Mouse (Mus musculus) midbrain, embryonic 10.5 days (tissue): ENCODE measurements around the gene Hoxd8. TPM values are rescaled to one million over a fixed set of nuclear protein-coding genes. Genes with fewer than 3 reads are reported as not detected.

Experiments
- DNase-seq: peaks from one replicate; pipeline ENCODE4 v3.0.0-alpha.2; 2017; ENCODE audit warnings: low spot score
- H3K27ac ChIP-seq: fragments of 300-500 bp; sonication (generic); replicated peaks from 2 replicates; pipeline ENCODE4 v1.5.1; 2016; ENCODE audit warnings: mild to moderate bottlenecking
- H3K27me3 ChIP-seq: fragments of 300-500 bp; sonication (generic); 2 replicates; pipeline ENCODE4 v1.6.1; 2016; ENCODE audit warnings: low read depth, mild to moderate bottlenecking; ENCODE audit not compliant: poor library complexity, severe bottlenecking
- H3K36me3 ChIP-seq: fragments of 300-500 bp; sonication (generic); 2 replicates; pipeline ENCODE4 v1.6.1; 2016; ENCODE audit warnings: mild to moderate bottlenecking, moderate library complexity
- H3K4me1 ChIP-seq: fragments of 300-500 bp; sonication (generic); 2 replicates; pipeline ENCODE4 v1.6.1; 2016
- H3K4me3 ChIP-seq: fragments of 300-500 bp; sonication (generic); 2 replicates; pipeline ENCODE4 v1.5.1; 2016; ENCODE audit warnings: mild to moderate bottlenecking, moderate library complexity
- H3K9me3 ChIP-seq: fragments of 300-500 bp; sonication (generic); replicated peaks from 2 replicates; pipeline ENCODE4 v1.6.1; 2016; ENCODE audit warnings: mild to moderate bottlenecking
- WGBS: fragments of 180-500 bp; shearing (Covaris S2); methylation state at CpG from one replicate; pipeline ENCODE4 v1.1.7; 2016; 5-methylcytosine and 5-hydroxymethylcytosine counted together
- polyA plus RNA-seq: library from polyadenylated mRNA; unstranded; fragments of >200 nt; fragmentation: Nextera tagmentation; extraction: Ambion mirVana; gene quantifications from 2 replicates; pipeline ENCODE4 v1.2.1, GENCODE M21; 2016

Hoxd8 gene
- polyA plus RNA-seq, 1 experiment from 2014 or later, result not detected

DNA sequence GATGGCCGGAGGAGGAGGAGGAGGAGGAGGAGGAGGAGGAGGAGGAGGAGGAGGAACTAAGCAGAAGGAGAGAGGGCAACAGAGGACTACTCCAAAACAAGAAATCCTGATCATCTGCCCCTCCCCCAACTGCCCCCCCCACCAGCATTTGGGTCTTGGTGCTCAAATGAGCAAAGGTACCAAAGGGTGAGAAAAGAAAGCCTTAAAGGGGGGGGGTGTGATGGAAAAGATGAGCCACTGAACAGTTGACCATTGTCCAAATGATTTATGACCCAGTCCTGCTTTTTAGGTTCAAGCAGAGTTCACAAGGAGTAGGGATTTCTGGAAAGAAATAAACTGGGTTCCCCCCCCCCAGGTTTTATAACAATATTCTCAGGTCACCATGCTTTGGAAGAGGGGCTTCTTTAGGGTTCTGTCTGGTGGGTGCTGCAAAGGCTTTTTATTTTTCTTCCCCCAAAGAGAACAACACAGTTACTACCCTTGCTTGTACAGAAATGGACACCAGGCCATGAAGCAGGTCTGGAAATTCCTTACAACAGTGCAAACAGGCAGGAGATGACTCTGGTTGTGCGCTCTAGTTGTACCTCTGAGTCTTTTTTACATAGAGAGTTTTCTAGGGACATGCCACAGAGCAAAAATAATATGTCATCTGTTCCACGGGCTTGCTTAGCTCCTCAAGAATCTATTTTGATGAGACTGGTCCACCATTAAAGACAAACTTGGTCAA lies 37.0 kb downstream of the Hoxd8 start:
- Histone ChIP-seq H3K27ac (no peak overlapping the region), H3K9me3 (no peaks in the 10 kb centered on the region), H3K27me3 (peaks cover 100% of the 10 kb centered on the region), H3K4me3 (no peak overlapping the region), H3K4me1 (peaks cover 3% of the 10 kb centered on the region), H3K36me3 (no peaks in the 10 kb centered on the region)
- WGBS, result 23% methylated on average over 2 of the region's 3 CpGs
- peak; percentile 31 for DNase-seq

DNA sequence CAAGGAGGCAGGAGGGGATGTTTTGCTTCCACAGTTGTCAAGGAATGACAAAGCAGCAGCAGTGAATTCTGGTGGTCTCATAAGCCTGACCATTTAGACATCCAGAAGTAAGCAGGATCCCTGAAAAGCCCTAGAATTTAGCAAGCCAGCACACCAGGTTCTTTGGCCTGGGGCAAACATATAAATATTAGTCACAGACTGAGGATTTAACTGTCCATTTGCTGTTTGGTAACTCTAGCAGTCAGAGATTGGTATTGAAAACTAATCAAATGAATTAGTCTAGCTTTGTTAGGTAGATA lies 37.5 kb downstream of the Hoxd8 start:
- H3K27ac ChIP-seq, result no peak overlapping the region
- H3K4me3 ChIP-seq, result no peak overlapping the region
- H3K9me3 ChIP-seq, result no peaks in the 10 kb centered on the region
- H3K36me3 ChIP-seq, result no peaks in the 10 kb centered on the region
- DNase-seq, result no peak
- H3K27me3 ChIP-seq, result peaks cover 100% of the 10 kb centered on the region
- H3K4me1 ChIP-seq, result peaks cover 8% of the 10 kb centered on the region

DNA sequence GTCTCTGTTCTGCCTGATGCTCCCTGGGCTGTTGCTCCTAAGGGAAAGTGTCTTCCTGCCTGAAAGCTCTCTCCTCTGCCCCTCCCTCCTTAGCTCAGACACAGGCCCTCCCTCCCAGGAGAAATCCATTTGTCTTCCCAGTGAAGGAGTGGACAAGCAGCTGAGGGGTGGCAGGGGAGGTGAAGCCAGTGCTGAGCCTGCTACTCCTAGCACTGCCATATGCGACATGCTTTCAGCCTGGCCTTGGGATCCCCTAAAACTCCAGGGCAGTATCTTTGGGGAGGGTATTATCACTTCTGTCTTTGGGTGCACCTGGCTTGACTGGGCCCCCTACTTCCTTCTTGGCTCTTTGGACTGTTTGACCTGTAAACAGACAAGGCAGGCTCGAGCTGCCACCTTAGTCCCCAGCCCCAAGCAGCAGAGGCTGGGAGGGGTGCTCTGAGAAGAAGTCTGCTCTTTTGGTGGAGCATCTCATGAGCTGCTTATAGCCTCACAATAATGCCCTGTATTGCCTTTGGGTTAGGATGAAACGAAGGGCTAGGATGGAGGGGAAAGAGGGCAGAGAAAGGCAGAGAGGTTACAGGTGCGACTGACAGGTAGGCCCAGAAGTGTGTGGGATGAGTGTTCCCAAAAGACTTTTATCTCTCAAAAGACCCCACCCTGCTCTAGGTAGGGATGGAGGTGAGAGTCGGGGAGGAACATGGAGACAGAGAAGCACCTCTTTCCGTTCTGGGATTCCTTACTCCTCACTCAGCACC lies 41.3 kb downstream of the Hoxd8 start:
- Histone ChIP-seq H3K4me1 (peaks cover 21% of the 10 kb centered on the region), H3K27me3 (peaks cover 100% of the 10 kb centered on the region), H3K36me3 (no peaks in the 10 kb centered on the region), H3K27ac (no peak overlapping the region), H3K9me3 (no peaks in the 10 kb centered on the region), H3K4me3 (no peak overlapping the region)
- peak; percentile 21 for DNase-seq
- WGBS, result 0% methylated on average over 6 of the region's 6 CpGs

DNA sequence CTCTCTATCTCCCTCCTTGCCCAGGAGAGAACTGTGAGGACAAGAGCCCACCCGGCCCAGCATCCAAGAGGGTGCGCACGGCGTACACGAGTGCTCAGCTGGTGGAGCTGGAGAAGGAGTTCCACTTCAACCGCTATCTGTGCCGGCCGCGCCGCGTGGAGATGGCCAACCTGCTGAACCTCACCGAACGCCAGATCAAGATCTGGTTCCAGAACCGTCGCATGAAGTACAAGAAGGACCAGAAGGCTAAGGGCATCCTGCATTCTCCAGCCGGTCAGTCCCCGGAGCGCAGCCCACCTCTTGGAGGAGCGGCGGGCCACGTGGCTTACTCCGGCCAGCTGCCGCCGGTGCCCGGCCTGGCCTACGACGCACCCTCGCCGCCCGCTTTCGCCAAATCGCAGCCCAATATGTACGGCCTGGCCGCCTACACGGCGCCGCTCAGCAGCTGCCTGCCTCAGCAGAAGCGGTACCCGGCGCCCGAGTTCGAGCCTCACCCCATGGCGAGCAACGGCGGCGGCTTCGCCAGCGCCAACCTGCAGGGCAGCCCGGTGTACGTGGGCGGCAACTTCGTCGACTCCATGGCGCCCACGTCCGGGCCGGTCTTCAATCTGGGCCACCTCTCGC lies 42.0 kb downstream of the Hoxd8 start:
- DNase-seq, result peak; percentile 55
- H3K4me1 ChIP-seq, result peaks cover 21% of the 10 kb centered on the region
- H3K36me3 ChIP-seq, result no peaks in the 10 kb centered on the region
- under 1% methylated on average over 58 of the region's 58 CpGs for WGBS
- no peaks in the 10 kb centered on the region for H3K9me3 ChIP-seq
- H3K27me3 ChIP-seq, result peaks cover 100% of the 10 kb centered on the region
- H3K27ac ChIP-seq, result no peak overlapping the region
- peak overlapping the region; percentile 16; the same call in 1 of the 2 replicates for H3K4me3 ChIP-seq

DNA sequence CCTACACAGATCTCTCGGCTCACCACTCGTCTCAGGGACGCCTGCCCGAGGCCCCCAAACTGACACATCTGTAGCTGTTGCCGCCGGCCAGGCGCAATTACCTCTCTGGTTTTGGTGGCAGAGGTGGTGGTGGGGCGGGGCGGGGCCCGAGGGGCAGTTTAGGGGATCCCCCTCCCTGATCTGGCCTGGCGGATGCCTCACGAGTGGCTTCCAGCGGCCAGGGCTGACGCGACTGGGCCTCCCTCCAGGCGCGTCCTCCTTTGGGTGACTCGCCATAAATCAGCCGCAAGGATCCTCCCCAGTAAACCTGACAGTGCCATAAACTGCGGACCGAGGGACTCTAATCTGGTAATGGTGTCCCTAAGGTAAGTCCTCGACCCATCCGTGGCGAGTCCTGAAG lies 42.6 kb downstream of the Hoxd8 start:
- H3K9me3 ChIP-seq, result no peaks in the 10 kb centered on the region
- H3K36me3 ChIP-seq, result no peaks in the 10 kb centered on the region
- no peak for DNase-seq
- 2% methylated on average over 24 of the region's 24 CpGs for WGBS
- H3K27ac ChIP-seq, result no peak overlapping the region
- H3K4me1 ChIP-seq, result peaks cover 21% of the 10 kb centered on the region
- peaks cover 100% of the 10 kb centered on the region for H3K27me3 ChIP-seq
- H3K4me3 ChIP-seq, result no peak overlapping the region

DNA sequence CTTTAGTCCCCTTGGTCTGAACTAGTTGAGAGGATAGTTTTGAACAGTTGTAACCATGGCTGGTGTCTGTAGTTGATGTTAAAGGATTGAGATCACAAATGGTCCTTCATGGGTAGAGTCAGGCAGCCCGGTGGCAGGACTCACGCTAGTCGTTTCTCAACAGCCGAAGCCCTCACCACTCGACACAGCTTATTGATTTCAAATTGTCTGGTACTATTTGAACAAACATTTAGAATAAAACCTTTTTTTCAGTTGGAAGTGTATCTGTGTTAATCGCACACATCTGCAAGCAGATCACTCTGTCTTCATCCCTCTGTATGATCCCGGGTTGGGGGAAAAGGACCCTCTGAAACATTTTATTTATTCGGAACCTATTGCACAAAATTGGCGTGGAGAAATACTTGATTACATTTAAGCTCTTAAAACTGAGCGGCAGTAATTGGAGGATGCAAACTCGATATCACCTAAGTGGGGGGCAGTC lies 43.3 kb downstream of the Hoxd8 start:
- H3K27ac ChIP-seq, result no peak overlapping the region
- no peaks in the 10 kb centered on the region for H3K9me3 ChIP-seq
- WGBS, result 4% methylated on average over 11 of the region's 11 CpGs
- peaks cover 100% of the 10 kb centered on the region for H3K27me3 ChIP-seq
- no peaks in the 10 kb centered on the region for H3K36me3 ChIP-seq
- peaks cover 25% of the 10 kb centered on the region for H3K4me1 ChIP-seq
- peak; percentile 54 for DNase-seq
- no peak overlapping the region for H3K4me3 ChIP-seq

DNA sequence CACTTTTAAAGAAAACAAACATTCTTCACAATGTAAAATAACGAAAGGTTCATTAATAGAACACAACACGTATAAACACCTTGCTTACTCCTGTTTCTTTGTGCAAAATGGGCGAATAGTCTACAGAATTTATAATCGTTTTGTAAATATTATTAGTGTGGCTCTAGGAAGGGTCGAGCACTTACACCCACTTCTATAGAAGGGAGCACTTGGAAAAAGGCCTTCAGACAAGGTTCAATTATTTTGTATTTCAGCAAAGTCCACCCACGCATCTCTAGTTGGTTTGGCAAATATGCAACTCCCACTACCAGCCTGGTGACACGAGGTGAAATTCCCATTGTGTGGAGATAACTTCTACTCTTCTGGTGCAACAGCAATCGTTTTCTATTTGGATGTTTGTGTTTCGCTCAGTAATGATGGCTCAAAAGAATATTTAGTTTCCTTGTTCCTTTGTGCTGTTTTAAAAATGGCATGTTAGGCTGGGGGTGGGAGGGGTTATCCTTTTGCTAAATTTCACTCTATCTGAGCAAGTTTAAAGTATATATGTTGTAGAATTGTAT lies 44.1 kb downstream of the Hoxd8 start:
- H3K9me3 ChIP-seq, result no peaks in the 10 kb centered on the region
- H3K27ac ChIP-seq, result no peak overlapping the region
- H3K4me3 ChIP-seq, result no peak overlapping the region
- peaks cover 100% of the 10 kb centered on the region for H3K27me3 ChIP-seq
- WGBS, result 4% methylated on average over 9 of the region's 9 CpGs
- peaks cover 32% of the 10 kb centered on the region for H3K4me1 ChIP-seq
- DNase-seq, result peak; percentile 29
- no peaks in the 10 kb centered on the region for H3K36me3 ChIP-seq

DNA sequence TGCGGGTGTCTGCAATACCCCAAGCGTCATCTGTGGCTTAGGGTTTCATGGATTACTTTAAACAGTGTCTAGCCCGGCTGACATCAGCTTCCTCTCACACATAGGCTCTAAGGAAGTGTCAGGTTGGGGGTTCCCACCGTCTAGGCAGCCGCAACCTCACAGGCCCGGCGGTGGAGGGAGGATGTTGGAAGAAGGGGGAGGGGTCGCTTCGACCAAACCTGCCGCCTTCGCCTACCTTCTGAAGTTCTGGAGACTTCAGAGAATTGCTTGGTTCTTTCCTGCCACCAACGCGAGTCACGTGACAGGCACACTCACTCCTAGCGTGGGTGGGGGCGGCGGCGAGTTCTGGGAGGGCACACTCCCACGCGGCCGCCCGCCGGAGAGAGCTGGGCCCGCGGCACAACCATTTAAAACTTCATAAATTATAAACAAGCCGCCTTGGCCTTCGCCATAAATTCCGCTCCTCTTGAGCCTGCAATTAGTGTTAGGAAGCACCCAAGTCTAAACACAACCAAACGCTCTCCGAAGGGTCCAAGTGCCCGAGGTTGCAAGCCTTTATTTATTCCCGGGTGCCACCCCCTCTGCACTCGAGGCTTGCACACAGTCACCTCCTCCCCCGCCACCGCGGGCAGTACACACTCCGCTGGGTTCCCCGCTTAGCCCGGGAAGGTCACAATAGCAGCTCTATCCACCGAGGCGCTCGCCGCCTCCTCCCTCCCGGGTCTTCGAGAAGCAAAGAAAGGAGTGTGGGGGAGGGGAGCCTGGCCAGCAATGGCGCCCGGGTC lies 45.1 kb downstream of the Hoxd8 start:
- peaks cover 100% of the 10 kb centered on the region for H3K27me3 ChIP-seq
- H3K4me1 ChIP-seq, result peaks cover 32% of the 10 kb centered on the region
- H3K9me3 ChIP-seq, result no peaks in the 10 kb centered on the region
- WGBS, result under 1% methylated on average over 47 of the region's 47 CpGs
- DNase-seq, result peak; percentile 84
- H3K36me3 ChIP-seq, result no peaks in the 10 kb centered on the region
- H3K4me3 ChIP-seq, result peak overlapping the region; percentile 47
- peak overlapping the region; percentile 42; the same call in 1 of the 2 replicates for H3K27ac ChIP-seq

DNA sequence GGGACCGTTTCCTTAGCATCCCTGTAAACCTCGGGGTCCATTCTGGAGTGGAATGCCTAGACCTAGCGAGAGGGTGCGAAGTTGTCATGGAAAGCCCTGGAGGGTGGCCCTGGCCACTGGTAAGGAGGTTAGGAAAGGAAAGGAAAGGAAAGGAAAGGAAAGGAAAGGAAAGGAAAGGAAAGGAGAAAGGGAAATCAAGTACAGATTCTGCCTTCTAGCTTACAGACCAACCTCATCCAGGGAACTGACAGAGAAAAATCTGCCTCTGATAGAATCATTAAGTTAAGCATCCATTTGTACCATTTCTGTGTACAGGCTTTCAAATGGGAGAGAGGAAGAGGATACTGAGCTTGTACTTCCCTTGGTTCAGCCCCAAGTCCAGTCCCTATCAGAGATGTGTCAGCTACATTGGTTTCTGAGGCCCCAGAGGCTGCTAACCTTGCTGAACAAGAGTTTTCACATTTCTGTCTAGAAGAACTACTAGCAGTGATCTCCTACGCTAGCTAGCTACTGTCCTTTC lies 46.4 kb downstream of the Hoxd8 start:
- Histone ChIP-seq H3K27ac (no peak overlapping the region), H3K36me3 (no peaks in the 10 kb centered on the region), H3K4me1 (peaks cover 32% of the 10 kb centered on the region), H3K27me3 (peaks cover 100% of the 10 kb centered on the region), H3K4me3 (no peak overlapping the region), H3K9me3 (no peaks in the 10 kb centered on the region)
- 9% methylated on average over 5 of the region's 5 CpGs for WGBS
- peak; percentile 34 for DNase-seq

DNA sequence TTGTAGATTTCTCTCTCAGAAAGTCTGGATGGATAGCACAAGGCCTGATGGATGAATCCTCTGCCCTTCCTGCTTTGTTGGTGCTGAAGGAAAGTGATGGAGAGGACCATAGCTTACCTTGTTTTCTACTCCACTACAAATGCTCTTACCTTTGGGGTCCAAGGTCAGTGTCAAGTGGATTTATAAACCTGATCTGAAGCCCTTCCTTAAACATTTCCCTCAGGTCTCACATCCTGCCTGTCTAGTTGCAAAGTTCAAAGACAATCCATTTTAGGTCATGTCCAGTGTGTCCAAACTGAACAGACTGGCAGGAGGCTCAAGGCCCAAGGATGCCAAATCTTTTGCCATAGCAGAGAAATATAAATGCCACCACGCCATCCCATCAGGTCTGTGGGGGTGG lies 47.4 kb downstream of the Hoxd8 start:
- Histone ChIP-seq H3K9me3 (no peaks in the 10 kb centered on the region), H3K4me1 (peaks cover 28% of the 10 kb centered on the region), H3K27ac (no peak overlapping the region), H3K4me3 (no peak overlapping the region), H3K36me3 (no peaks in the 10 kb centered on the region), H3K27me3 (peaks cover 100% of the 10 kb centered on the region)
- WGBS, result 59% methylated on average over 1 of the region's 1 CpGs
- no peak for DNase-seq

DNA sequence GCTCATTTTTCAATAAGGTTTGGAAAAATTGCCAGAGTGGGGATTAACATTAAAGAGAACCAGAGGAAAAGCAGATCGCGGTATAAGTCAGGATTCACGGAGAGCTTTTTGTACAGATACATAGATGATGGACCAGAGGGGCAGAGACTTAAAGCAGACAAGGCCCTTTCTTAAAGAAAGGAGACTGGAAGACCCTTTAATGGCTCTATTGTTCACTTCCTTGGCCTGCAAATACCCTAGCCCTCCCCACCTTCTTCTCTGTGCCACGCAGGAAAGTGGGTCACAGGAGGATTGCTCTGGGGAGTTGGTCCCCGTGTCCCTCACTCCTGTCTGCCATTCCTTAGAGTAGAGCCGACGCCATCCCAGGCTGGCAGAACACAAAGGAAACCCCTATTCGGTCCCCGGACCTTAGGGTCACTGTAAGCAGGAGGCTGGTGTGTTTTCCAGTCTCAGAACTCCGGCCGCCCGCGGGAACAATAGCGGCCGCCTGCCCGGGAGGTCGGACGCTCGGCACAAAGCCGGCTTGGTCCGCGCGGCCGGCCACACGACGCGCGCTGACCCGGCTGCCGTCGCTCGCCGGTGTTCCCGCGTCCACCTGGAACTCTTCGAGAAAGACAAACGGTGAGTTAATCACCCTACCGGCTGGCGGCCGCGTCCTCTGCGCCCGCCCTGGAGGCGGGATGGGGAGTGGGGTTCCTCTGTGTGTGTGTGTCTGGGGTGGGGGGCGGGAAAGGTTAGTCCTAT lies 48.2 kb downstream of the Hoxd8 start:
- 1% methylated on average over 45 of the region's 45 CpGs for WGBS
- Histone ChIP-seq H3K36me3 (no peaks in the 10 kb centered on the region), H3K27me3 (peaks cover 100% of the 10 kb centered on the region), H3K4me1 (peaks cover 25% of the 10 kb centered on the region), H3K4me3 (peak overlapping the region; percentile 39), H3K27ac (no peak overlapping the region), H3K9me3 (no peaks in the 10 kb centered on the region)
- peak; percentile 54 for DNase-seq
